Mouse (Mus musculus): Measurements from ENCODE around the gene Ctcfl. TPM values are rescaled to one million over a fixed set of nuclear protein-coding genes. Genes with fewer than 3 reads are reported as not detected.
A peak's percentile ranks its signal among the peaks of the same experiment; 100 is the strongest.

Gene Ctcfl
- polyA plus RNA-seq, 1 experiment from 2014 or later: 0.12 TPM

- Histone ChIP-seq H3K27me3 (replicated peaks; ENCODE audit: control insufficient read depth, insufficient read depth, low read length) (no peaks in the 10 kb centered on the region), H3K9ac (ENCODE audit: low read length) (no peak overlapping the region), H3K4me3 (ENCODE audit: low read depth, low read length) (no peak overlapping the region), H3K27ac (ENCODE audit: low read depth) (no peak overlapping the region), H3K36me3 (ENCODE audit: control insufficient read depth, insufficient read depth, low read length) (no peaks in the 10 kb centered on the region), H3K9me3 (ENCODE audit: control insufficient read depth, low read length) (no peaks in the 10 kb centered on the region), H3K4me2 (ENCODE audit: low read length) (no peak overlapping the region), H3K4me1 (replicated peaks; ENCODE audit: control insufficient read depth, insufficient read depth, low read length) (peaks cover 18% of the 10 kb centered on the region)
- DNase-seq (ENCODE audit: low spot score) (no peak), ATAC-seq (replicated peaks; ENCODE audit: low FRiP score, low TSS enrichment, low read depth) (no peak)
- 93% methylated on average over 4 of the region's 4 CpGs for WGBS
Observed at GRCm38 (mm10) chr2:173157871-173158270, 38.5 kb upstream of the Ctcfl start.

GRCm38 (mm10) chr2:173157376-173157775 is 38.1 kb upstream of the Ctcfl start:
- H3K4me3 ChIP-seq (ENCODE audit: low read depth, low read length): no peak overlapping the region
- H3K27ac ChIP-seq (ENCODE audit: low read depth): no peak overlapping the region
- DNase-seq (ENCODE audit: low spot score): no peak
- no peaks in the 10 kb centered on the region for H3K27me3 ChIP-seq (replicated peaks; ENCODE audit: control insufficient read depth, insufficient read depth, low read length)
- peaks cover 19% of the 10 kb centered on the region for H3K4me1 ChIP-seq (replicated peaks; ENCODE audit: control insufficient read depth, insufficient read depth, low read length)
- no peak overlapping the region for H3K4me2 ChIP-seq (ENCODE audit: low read length)
- WGBS: 58% methylated on average over 4 of the region's 4 CpGs
- H3K9ac ChIP-seq (ENCODE audit: low read length): no peak overlapping the region
- no peak for ATAC-seq (replicated peaks; ENCODE audit: low FRiP score, low TSS enrichment, low read depth)
- H3K36me3 ChIP-seq (ENCODE audit: control insufficient read depth, insufficient read depth, low read length): no peaks in the 10 kb centered on the region
- no peaks in the 10 kb centered on the region for H3K9me3 ChIP-seq (ENCODE audit: control insufficient read depth, low read length)

GRCm38 (mm10) chr2:173156923-173157322 is 37.6 kb upstream of the Ctcfl start:
- WGBS: 88% methylated on average over 13 of the region's 13 CpGs
- no peak overlapping the region for H3K4me2 ChIP-seq (ENCODE audit: low read length)
- no peak for DNase-seq (ENCODE audit: low spot score)

GRCm38 (mm10) chr2:173155907-173156306 is 36.6 kb upstream of the Ctcfl start:
- no peaks in the 10 kb centered on the region for H3K9me3 ChIP-seq (ENCODE audit: control insufficient read depth, low read length)

More at GRCm38 (mm10) chr2:173156923-173157322, 37.6 kb upstream of the Ctcfl start:
- Histone ChIP-seq H3K4me3 (ENCODE audit: low read depth, low read length) (no peak overlapping the region), H3K9ac (ENCODE audit: low read length) (no peak overlapping the region), H3K36me3 (ENCODE audit: control insufficient read depth, insufficient read depth, low read length) (no peaks in the 10 kb centered on the region), H3K4me1 (replicated peaks; ENCODE audit: control insufficient read depth, insufficient read depth, low read length) (peaks cover 19% of the 10 kb centered on the region), H3K9me3 (ENCODE audit: control insufficient read depth, low read length) (no peaks in the 10 kb centered on the region), H3K27me3 (replicated peaks; ENCODE audit: control insufficient read depth, insufficient read depth, low read length) (no peaks in the 10 kb centered on the region), H3K27ac (ENCODE audit: low read depth) (no peak overlapping the region)
- ATAC-seq (replicated peaks; ENCODE audit: low FRiP score, low TSS enrichment, low read depth): no peak

GRCm38 (mm10) chr2:173154962-173155361 is 35.6 kb upstream of the Ctcfl start:
- Histone ChIP-seq H3K27ac (ENCODE audit: low read depth) (no peak overlapping the region), H3K4me1 (replicated peaks; ENCODE audit: control insufficient read depth, insufficient read depth, low read length) (peaks cover 23% of the 10 kb centered on the region), H3K9me3 (ENCODE audit: control insufficient read depth, low read length) (no peaks in the 10 kb centered on the region), H3K9ac (ENCODE audit: low read length) (no peak overlapping the region), H3K4me3 (ENCODE audit: low read depth, low read length) (no peak overlapping the region), H3K36me3 (ENCODE audit: control insufficient read depth, insufficient read depth, low read length) (no peaks in the 10 kb centered on the region), H3K27me3 (replicated peaks; ENCODE audit: control insufficient read depth, insufficient read depth, low read length) (no peaks in the 10 kb centered on the region), H3K4me2 (ENCODE audit: low read length) (no peak overlapping the region)
- ATAC-seq (replicated peaks; ENCODE audit: low FRiP score, low TSS enrichment, low read depth): no peak
- WGBS: 94% methylated on average over 14 of the region's 14 CpGs
- DNase-seq (ENCODE audit: low spot score): no peak

More at GRCm38 (mm10) chr2:173155907-173156306, 36.6 kb upstream of the Ctcfl start:
- peaks cover 20% of the 10 kb centered on the region for H3K4me1 ChIP-seq (replicated peaks; ENCODE audit: control insufficient read depth, insufficient read depth, low read length)
- WGBS: 93% methylated on average over 10 of the region's 10 CpGs
- H3K27ac ChIP-seq (ENCODE audit: low read depth): no peak overlapping the region
- H3K4me2 ChIP-seq (ENCODE audit: low read length): no peak overlapping the region
- no peak for DNase-seq (ENCODE audit: low spot score)
- H3K9ac ChIP-seq (ENCODE audit: low read length): no peak overlapping the region
- no peaks in the 10 kb centered on the region for H3K27me3 ChIP-seq (replicated peaks; ENCODE audit: control insufficient read depth, insufficient read depth, low read length)
- no peaks in the 10 kb centered on the region for H3K36me3 ChIP-seq (ENCODE audit: control insufficient read depth, insufficient read depth, low read length)
- no peak for ATAC-seq (replicated peaks; ENCODE audit: low FRiP score, low TSS enrichment, low read depth)
- H3K4me3 ChIP-seq (ENCODE audit: low read depth, low read length): no peak overlapping the region

- Histone ChIP-seq H3K27me3 (replicated peaks; ENCODE audit: control insufficient read depth, insufficient read depth, low read length) (no peaks in the 10 kb centered on the region), H3K4me3 (ENCODE audit: low read depth, low read length) (no peak overlapping the region), H3K36me3 (ENCODE audit: control insufficient read depth, insufficient read depth, low read length) (no peaks in the 10 kb centered on the region), H3K9ac (ENCODE audit: low read length) (no peak overlapping the region), H3K4me2 (ENCODE audit: low read length) (no peak overlapping the region), H3K4me1 (replicated peaks; ENCODE audit: control insufficient read depth, insufficient read depth, low read length) (peaks cover 18% of the 10 kb centered on the region), H3K9me3 (ENCODE audit: control insufficient read depth, low read length) (no peaks in the 10 kb centered on the region), H3K27ac (ENCODE audit: low read depth) (no peak overlapping the region)
- WGBS: 93% methylated on average over 13 of the region's 13 CpGs
- ATAC-seq (replicated peaks; ENCODE audit: low FRiP score, low TSS enrichment, low read depth) (no peak), DNase-seq (ENCODE audit: low spot score) (no peak)
Observed at GRCm38 (mm10) chr2:173154513-173154912, 35.2 kb upstream of the Ctcfl start.

GRCm38 (mm10) chr2:173153266-173153665 is 33.9 kb upstream of the Ctcfl start:
- 81% methylated on average over 10 of the region's 10 CpGs for WGBS
- ATAC-seq (replicated peaks; ENCODE audit: low FRiP score, low TSS enrichment, low read depth): no peak

GRCm38 (mm10) chr2:173152436-173153151 is 33.3 kb upstream of the Ctcfl start, which contains the start of gene Pck1:
Gene Pck1 (plus strand): TSS chr2:173153048.
- DNase-seq (ENCODE audit: low spot score) (peak; percentile 68), ATAC-seq (replicated peaks; ENCODE audit: low FRiP score, low TSS enrichment, low read depth) (peak; percentile 67)
- Histone ChIP-seq H3K27me3 (replicated peaks; ENCODE audit: control insufficient read depth, insufficient read depth, low read length) (no peaks in the 10 kb centered on the region), H3K4me3 (ENCODE audit: low read depth, low read length) (no peak within 1 kb of the TSS), H3K9me3 (ENCODE audit: control insufficient read depth, low read length) (no peaks in the 10 kb centered on the region), H3K27ac (ENCODE audit: low read depth) (no peak within 1 kb of the TSS), H3K36me3 (ENCODE audit: control insufficient read depth, insufficient read depth, low read length) (no peaks in the 10 kb centered on the region), H3K4me1 (replicated peaks; ENCODE audit: control insufficient read depth, insufficient read depth, low read length) (peaks cover 14% of the 10 kb centered on the region), H3K4me2 (ENCODE audit: low read length) (no peak within 1 kb of the TSS), H3K9ac (ENCODE audit: low read length) (no peak within 1 kb of the TSS)
- WGBS: 60% methylated on average over 13 of the region's 13 CpGs

More at GRCm38 (mm10) chr2:173153266-173153665, 33.9 kb upstream of the Ctcfl start:
- Histone ChIP-seq H3K4me1 (replicated peaks; ENCODE audit: control insufficient read depth, insufficient read depth, low read length) (peaks cover 14% of the 10 kb centered on the region), H3K36me3 (ENCODE audit: control insufficient read depth, insufficient read depth, low read length) (no peaks in the 10 kb centered on the region), H3K27me3 (replicated peaks; ENCODE audit: control insufficient read depth, insufficient read depth, low read length) (no peaks in the 10 kb centered on the region), H3K9ac (ENCODE audit: low read length) (no peak overlapping the region), H3K4me3 (ENCODE audit: low read depth, low read length) (no peak overlapping the region), H3K27ac (ENCODE audit: low read depth) (no peak overlapping the region), H3K4me2 (ENCODE audit: low read length) (no peak overlapping the region), H3K9me3 (ENCODE audit: control insufficient read depth, low read length) (no peaks in the 10 kb centered on the region)
- DNase-seq (ENCODE audit: low spot score): no peak

GRCm38 (mm10) chr2:173151784-173152284 is 32.5 kb upstream of the Ctcfl start:
- no peak overlapping the region for H3K4me3 ChIP-seq (ENCODE audit: low read depth, low read length)
- no peaks in the 10 kb centered on the region for H3K9me3 ChIP-seq (ENCODE audit: control insufficient read depth, low read length)
- H3K36me3 ChIP-seq (ENCODE audit: control insufficient read depth, insufficient read depth, low read length): no peaks in the 10 kb centered on the region
- no peak overlapping the region for H3K4me2 ChIP-seq (ENCODE audit: low read length)
- H3K27me3 ChIP-seq (replicated peaks; ENCODE audit: control insufficient read depth, insufficient read depth, low read length): no peaks in the 10 kb centered on the region
- ATAC-seq (replicated peaks; ENCODE audit: low FRiP score, low TSS enrichment, low read depth): no peak
- no peak overlapping the region for H3K27ac ChIP-seq (ENCODE audit: low read depth)
- peaks cover 14% of the 10 kb centered on the region for H3K4me1 ChIP-seq (replicated peaks; ENCODE audit: control insufficient read depth, insufficient read depth, low read length)
- no peak overlapping the region for H3K9ac ChIP-seq (ENCODE audit: low read length)
- 86% methylated on average over 7 of the region's 7 CpGs for WGBS
- DNase-seq (ENCODE audit: low spot score): no peak

Data from intestine, embryonic 14.5 days (tissue).